Mouse (Mus musculus): ENCODE measurements around the gene Dicer1.

The Dicer1 gene

GRCm38 (mm10) chr12:104672976-104673375 lies 78.8 kb downstream of the Dicer1 start:
- DNase-seq: no peak

DNA sequence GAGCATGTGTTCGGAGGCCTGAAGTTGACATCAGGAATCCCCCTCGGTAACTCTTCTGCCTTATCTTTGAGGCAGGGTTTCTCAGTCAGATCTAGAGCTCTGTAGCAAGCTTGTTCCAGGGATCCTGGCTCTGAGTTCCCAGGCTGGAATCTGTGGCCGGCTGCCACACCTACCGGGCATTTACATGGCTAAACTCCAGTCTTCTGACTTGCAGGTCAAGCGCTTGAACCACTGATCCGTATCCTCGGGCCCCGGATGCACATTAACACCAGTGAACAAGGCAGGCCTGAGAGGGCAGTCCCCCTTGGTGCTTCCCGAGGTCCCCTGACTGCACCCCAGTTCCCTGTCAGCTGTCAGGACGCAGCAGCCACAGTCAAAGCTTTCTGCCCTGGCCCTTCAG lies 79.3 kb downstream of the Dicer1 start:
- no peak for DNase-seq

DNA sequence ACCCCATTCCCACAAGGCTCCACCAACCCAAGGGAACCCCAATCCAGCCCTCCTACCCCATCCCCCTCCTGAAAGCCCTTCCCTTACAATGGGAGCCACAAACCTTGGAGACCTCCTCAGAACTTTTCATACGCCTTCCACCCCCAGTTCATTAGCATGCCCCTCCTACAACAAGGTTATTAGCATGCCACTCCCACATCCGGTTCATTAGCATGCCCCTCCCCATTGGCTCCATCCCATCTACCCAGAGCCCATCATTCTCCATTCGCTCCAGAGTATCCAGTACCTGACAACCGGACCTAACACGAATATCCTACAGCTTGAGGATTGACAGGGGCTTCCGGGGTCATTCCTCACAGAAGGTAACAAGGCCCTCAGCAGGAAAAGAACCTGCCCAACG lies 83.9 kb downstream of the Dicer1 start:
- DNase-seq: no peak

DNA sequence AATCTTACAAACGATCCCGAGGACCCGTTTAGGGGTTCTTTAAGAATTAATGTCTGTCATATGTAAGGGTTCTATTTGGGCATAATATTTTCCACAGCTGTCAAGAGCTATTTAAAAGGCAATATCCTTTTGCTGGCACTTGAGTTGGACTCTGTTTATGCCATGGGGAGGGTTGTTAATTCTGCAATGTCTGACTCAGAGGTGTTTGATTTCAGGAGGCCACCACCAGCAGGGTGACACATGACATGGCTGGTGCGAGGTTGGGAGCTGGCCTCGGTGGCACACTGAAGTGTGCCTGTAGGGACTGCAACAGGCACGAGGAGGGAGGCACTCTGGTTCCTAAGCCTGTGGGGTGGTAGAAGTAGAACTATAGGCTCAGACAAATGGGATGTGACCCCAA lies 85.8 kb downstream of the Dicer1 start:
- no peak for DNase-seq

DNA sequence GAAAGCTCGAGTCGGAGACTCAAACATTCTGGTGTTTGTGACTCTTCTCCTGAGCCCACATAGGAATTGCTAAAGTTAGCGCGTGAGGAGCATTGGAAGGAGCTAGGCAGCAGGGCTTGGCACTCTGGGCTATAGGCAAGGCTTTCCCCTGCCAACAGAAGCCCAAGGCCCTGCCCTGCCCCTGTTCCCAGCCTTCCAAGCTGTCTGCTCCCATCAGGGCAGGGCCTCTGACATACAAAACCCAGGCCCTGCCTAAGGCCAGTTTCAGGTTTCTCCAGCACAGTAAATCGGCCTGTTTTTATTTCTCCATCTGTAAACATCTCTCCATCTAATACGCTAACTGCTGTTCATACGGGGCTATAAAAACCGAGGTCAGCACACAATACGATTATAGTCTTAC lies 86.2 kb downstream of the Dicer1 start:
- DNase-seq: no peak

DNA sequence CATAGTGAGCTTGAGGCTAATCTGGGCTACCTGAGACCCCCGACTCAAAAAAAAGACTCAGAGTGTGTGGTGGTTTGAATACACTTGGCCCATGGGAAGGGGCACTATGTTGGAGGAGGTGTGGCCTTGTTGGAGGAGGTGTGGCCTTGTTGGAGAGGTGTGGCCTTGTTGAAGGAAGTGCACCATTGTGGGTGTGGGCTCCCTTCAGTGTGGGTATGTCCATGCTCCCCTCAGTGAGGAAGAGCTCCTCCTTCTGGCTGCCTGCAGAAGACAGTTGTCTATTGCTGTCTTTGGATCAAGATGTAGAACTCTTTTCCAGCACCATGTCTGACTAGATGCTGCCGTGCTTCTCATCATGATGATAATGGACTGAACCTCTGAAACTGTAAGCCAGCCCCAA lies 95.6 kb downstream of the Dicer1 start:
- no peak for DNase-seq

DNA sequence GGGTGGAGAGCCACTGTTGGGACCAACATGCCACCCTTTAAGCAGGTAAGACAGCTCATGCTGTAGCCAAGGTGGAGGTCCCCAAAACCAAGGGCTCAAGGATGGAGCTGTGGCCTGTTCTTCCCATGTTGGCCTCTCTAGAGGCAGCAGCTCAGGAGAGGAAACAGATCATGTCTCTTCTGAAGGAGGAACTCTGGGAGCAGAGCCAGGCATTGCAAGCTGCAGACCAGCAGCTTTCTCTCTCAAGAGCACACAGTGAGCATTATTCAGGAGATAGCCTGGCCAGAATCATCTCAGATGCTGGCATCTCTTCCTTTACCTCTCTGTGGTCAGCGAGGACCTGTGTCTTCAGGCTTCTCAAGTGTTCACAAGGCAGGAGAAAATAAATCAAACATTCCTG lies 96.7 kb downstream of the Dicer1 start:
- no peak for DNase-seq

GRCm38 (mm10) chr12:104652021-104652420 lies 99.7 kb downstream of the Dicer1 start:
- no peak for DNase-seq

GRCm38 (mm10) chr12:104651269-104651668 lies 100.5 kb downstream of the Dicer1 start:
- no peak for DNase-seq

- DNase-seq: no peak
These were observed 101.1 kb downstream of the Dicer1 start for GRCm38 (mm10) chr12:104650510-104651260.

DNA sequence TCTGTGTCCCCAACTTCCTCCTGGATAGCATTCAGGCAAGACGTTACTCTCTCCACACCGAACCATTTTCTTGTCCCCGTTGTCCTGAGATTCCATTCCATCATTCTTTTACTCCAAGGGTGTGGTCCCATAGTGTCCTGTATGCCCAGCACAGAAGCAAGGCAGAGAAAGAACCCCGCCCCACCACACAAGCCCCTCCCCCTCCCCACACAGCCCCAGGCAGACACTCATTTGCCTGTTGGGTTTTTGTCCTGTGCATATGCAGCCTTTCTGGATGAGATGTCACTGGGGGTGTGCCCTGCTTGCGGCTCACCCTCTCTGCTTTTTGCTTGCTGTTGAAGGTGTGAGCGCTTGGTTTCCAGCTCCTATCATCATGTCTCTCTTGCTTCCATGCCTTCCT lies 103.4 kb downstream of the Dicer1 start:
- no peak for DNase-seq

- DNase-seq: no peak
These were observed 109.4 kb downstream of the Dicer1 start for GRCm38 (mm10) chr12:104642337-104642736.

DNA sequence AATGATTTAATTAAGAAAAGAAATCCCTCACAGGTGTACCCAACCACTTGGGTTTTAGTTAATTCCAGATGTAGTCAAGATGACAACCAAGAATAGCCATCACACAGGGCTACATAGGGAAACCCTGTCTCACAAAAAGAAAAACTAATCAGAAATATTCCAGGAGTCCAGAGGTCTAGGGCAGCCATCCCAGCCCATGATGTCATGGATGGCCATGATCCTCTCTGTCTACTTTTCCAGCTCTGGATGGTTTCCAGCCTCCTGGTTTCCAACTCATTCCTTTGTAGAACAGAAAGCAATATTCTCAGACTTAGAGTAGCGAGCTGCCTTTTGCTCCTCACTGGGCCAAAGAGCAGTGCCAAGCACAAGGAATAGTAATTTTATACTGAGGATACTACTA lies 110.8 kb downstream of the Dicer1 start:
- DNase-seq: no peak

DNA sequence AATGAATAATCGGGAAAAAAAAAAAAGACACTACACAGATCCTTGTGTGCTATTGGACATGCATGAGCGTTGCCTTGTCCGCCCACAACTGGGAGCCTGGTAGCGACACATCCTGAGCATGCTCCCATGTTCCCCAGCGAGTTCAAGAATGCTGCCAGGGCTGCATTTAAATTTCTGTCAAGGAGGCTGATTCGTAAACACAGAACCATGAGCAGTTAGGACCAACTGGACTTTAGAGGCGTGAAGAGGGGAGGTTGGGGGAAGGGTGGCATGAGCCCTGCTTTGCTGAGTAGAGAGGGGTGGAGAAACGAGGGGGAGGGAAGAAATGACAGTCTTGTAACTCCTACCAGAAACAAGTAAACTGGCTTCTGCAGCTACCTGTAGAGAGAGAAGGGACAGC lies 113.6 kb downstream of the Dicer1 start:
- DNase-seq: no peak
